Mouse (Mus musculus) kidney, postnatal 10 days (tissue): ENCODE data around the gene Sfxn5.

Experiments
- DNase-seq: peaks from one replicate; pipeline ENCODE4 v3.0.0; 2021; ENCODE audit warnings: mixed read lengths

The Sfxn5 gene

DNA sequence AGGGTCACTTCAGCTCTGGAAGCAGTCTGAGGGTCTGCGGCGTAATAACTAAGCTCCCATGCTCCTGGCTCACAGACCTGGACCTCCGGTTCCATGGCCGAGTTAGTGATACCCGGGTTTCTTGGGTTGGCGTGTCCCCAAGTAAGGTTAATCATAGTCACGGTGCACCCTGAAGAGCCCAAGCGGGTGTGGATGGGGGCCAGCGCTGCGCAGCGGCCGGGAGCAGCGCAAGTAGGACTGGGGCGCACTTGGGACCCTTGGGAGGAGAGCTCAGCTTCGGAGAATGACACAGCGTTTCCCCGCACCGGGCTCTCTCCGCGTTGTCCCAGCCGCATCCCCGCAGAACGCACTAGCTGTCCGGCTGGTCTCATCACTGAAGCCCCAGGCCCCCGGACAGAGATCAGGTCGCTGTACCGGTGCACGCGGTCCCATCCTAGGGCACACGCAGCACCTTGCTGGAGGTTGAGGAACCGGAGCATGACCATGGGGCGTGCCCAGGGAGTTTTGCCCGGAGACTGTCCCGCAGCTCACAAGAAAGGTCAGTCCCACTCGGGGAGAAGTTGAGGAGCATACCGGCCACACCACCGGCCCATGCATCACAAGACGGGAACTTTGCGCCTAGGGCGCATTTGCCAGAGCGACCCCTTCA is 747 bp downstream of the Sfxn5 start:
- no peak for DNase-seq

DNA sequence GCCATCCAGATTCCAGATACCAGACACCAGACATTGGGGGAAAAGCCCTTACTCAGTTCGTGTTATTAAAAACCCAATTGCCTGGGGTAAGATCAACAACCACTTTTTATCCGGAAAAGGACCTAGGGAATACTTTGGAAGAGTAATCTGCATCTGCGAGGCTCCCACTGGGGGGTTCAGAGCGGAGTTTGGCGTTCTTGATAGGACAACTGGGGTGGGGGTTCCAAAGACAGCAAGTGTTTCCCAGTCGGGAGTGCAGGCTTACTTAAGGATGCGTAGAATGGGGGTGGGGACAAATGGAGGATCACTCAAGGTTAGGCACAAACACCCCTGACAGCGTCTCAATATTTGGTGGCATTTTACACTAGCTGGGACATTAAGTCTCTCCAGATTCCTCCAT is 1.5 kb downstream of the Sfxn5 start:
- DNase-seq, result no peak

GRCm38 (mm10) chr6:85331221-85331735 is 1.9 kb downstream of the Sfxn5 start:
- no peak for DNase-seq

GRCm38 (mm10) chr6:85329666-85330185 is 3.5 kb downstream of the Sfxn5 start:
- no peak for DNase-seq

DNA sequence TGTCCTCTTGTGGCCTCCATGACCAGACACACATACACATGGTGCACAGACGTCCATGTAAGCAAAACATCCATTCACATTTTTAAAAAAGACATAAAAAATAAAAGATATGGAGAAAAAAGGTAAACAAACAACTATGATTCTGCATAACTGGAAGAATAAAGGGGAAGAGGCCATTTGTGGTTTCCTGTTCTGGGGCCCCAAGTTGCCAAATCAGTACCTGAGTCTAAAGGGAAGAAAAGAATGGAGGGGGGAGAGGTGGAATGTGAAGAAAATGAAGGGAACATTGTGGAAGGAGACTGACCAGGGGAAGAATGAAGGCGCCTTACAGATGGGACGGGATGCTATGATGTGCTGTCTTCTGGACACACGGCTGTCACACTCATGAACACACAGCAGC is 6.7 kb downstream of the Sfxn5 start:
- DNase-seq, result no peak

GRCm38 (mm10) chr6:85325109-85325508 is 8.1 kb downstream of the Sfxn5 start:
- no peak for DNase-seq

DNA sequence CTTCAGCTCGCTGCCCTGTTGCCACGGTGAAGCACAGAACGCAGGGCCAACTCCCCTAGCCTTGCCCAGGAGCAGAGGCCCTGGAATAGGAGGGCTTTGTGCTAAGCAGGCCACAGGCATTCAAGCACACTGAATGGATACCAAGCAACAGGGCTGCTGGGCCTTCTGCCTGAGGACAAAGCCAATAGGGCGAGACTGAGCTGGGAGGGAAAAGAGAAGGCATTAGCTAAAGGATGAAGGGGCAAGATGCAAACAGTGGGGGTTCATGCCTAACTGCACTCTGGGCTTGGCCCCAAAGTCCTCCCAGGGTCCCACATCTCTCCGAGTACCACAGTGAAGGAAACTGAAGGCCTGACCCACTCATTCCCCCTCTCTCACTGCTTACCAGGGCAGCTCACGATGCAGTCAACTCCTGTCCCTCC is 12.8 kb downstream of the Sfxn5 start:
- DNase-seq, result no peak

DNA sequence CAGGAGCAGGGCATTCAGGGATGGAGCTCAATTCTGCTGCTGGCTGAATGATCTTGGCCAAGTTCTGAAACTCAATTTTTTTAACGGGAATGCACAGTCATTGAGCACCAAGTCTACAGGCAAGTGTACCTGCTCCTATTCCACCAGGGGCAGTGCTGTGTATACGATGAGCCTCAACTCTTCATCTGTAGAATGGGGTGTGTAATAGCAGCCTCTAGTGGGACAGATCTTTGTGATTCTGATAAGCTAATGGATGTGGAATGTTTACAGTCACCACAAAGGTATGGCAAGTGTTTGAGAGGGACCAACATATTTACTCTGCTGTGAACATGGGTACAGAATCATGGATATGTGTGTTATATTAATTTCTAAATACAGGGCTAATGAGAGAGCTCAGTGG is 17.0 kb downstream of the Sfxn5 start:
- no peak for DNase-seq

DNA sequence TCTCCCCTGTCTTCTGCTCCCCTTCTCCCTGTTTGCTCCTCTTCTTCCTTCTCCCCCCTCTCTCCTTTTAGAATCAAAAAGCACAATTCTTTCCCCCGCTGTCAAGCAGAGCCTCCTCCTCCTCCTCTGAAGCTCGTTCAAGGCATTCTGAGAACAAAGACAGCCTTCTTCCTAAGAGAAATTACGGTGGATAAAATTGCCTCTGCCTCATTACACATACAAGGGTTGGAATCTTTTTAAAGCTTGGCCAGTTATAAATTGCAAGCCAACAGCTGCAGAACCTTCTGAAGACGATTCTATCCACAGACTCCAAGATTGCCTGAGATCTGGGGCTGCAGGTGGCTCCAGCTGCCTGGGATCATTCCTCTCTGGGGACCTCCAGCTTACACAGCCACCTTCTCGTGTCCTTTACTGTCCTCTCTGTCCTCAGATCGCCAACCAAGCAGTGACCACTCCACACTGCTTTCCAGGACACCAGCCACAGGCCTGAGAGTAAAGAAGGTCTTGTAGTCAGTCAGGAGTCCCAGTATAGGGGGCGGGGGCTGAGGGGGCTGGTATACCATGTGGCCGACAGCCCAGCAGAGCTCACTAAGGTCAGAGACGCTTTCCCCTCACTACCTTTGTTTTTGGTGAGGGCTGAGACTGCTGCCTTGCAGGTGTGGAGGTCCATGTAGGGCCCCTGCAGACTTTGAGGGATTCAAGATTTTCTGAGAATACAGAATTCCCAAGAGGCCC is 19.0 kb downstream of the Sfxn5 start:
- no peak for DNase-seq

DNA sequence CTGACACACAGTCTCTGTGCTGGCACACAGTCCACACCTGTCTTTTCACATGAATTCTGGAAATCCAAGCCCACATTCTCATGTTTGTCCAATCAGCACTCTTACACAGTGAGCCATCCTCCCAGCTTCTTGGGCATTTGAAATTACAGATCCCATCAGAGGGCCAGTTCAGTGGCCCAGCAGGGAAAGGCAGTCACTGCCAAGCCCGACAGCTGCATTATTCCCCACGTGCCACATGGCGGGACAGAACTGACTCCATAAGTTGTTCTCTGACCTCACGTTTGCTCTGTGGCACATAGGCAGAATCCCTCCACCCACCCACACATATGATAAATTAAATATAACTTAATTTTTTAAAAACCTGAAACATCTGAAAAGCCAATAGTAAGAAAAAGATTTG is 25.3 kb downstream of the Sfxn5 start:
- no peak for DNase-seq

- DNase-seq, result no peak
Measured at GRCm38 (mm10) chr6:85306375-85306774, 26.8 kb downstream of the Sfxn5 start.

DNA sequence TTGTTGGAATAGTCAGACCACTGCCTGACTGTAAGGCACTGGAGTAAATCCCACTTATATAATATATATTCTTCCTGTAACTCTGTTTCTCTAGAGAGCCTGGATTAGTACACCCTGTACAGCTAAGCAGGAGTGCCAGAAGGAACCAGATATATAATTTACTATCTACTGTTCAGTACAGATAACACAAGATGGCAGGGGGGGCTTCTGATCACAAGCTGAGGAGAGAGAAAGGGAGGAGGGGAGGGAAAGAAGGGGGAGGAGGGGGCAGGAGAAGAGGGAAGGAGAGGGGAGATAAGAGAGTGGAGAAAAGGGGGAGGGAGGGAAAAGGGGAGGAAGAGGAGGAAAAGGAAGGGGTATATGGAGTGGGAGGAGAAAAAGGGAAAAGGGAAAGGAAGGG is 27.4 kb downstream of the Sfxn5 start:
- DNase-seq, result no peak

GRCm38 (mm10) chr6:85304966-85305365 is 28.3 kb downstream of the Sfxn5 start:
- no peak for DNase-seq

DNA sequence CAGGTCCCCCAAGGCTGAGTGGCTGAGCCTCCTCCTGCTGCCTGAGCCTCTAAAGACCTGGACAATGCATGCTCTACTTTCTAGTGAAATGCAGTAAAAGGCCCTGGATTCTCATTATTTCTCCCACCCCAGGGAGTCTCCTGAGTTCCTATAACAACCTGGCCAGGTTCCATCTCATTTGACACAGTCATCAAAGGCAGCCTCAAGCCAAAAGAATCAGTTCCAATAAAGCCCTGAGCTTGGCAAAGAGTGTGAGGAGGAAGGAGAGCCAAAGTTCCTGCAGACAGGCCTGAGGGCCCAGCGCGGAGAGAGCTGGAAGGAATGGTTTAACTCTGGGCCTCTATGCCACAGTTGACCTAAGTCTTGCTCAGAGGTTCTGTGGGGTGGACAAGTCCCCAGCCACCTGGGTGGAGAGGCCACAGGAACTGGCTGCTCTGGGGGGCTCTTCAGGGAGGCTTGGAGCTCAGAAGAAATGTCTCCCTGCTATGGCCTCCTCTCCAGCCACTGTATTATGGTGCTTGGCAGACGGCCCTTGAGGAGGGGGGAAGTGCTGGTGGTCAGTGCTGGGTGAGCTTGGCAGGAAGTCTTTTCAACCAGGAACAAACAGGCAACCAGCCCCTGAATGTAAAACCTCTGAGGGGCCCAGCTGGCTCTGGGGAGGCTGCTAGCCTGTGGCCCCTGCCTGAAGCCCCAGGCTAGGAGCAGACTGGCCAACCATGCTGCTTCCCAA is 30.7 kb downstream of the Sfxn5 start:
- DNase-seq, result peak; percentile 19

DNA sequence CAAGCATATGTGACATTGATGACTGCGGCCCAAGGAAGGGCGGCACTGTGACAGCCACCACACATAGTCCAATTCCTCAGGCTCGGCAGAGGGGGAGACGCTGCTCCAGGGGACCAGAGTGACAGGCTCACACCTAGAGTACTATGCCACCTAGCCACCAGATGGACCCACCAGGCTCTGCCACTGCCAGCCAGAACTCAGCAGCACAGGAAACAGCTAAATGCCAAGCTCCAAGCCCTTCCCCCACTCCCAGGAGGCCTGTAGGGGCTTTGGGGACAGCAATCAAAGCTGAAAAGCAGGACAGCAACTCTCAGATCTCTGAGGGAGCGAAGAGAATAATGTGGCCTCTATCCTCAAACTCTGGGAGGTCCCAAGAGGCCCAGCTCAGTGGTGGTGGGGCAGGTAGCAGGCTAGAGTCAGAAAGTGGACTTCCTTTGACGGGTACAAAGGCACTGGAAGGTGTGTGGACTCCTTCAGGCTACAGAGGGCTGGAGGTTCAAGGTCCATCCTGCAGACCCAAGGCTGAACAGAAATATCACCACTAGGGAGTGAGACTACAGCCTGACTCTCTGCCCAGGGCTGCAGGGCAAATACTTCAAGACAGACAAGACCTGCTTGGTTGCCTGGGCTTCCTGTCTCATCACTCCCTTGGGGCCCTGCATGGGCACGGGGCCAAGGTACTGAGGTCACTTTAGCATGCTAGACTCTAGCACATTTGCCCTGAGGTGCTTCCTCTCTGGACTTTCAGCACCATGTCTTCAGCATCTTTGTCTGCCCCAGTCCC is 37.6 kb downstream of the Sfxn5 start:
- peak; percentile 89 for DNase-seq

DNA sequence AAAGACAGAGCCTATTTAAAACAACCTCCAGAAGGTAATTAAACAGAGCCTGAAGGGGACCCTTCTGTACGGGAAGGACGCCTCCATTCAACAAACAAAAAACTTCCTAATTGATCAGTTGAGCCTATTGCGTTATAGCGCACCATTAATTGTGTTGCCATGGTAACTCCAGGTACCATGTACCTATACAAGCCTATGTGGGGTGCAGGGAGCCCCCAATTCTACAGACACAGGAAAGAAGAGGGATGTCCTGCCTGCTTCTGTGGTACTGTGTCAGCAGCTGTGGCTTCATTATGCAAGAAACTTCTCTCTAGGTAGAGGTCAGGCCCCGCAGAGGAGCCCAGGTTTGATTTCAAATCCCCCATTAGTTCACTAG is 39.2 kb downstream of the Sfxn5 start:
- no peak for DNase-seq

- peak; percentile 16 for DNase-seq
Measured at GRCm38 (mm10) chr6:85293255-85294003, 39.8 kb downstream of the Sfxn5 start.

- DNase-seq, result no peak
Measured at GRCm38 (mm10) chr6:85290869-85291824, 42.1 kb downstream of the Sfxn5 start.

- no peak for DNase-seq
Measured at GRCm38 (mm10) chr6:85288193-85288857, 44.9 kb downstream of the Sfxn5 start.
